Mouse (Mus musculus): Measurements from ENCODE around the gene Pip4k2c.

Gene Pip4k2c

DNA sequence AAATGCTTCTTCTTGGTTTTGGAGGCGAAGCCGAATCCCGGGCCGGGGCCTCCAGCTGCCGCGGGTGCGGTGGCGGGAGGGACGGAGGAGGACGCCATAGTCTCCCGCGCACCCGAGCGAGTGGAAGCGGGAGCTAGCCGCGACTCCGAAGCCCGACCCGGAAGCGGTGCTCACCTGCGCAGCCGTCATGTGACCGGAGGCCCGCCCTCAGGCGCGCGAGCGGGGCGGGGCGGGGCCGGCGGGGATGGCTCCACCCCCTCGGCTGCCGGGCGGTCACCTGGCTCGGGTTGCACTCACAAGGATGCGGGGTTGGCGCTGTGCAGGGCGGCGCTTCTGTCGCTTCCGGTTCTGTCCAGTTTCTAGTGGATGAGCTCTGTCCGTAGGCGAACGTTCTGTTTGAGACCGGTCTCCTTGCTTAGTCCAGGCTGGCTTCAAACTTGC is at the start of gene Pip4k2c:
TSS of gene Pip4k2c (minus strand) at position 172 of the 441 bp plus-strand sequence.
- peak; percentile 96 for DNase-seq (ENCODE audit: low spot score)

- DNase-seq (ENCODE audit: low spot score), result no peak
These were observed 47.1 kb upstream of the Pip4k2c start for GRCm38 (mm10) chr10:127258489-127258888.

- no peak for DNase-seq (ENCODE audit: low spot score)
These were observed 46.4 kb upstream of the Pip4k2c start for GRCm38 (mm10) chr10:127257790-127258189.

DNA sequence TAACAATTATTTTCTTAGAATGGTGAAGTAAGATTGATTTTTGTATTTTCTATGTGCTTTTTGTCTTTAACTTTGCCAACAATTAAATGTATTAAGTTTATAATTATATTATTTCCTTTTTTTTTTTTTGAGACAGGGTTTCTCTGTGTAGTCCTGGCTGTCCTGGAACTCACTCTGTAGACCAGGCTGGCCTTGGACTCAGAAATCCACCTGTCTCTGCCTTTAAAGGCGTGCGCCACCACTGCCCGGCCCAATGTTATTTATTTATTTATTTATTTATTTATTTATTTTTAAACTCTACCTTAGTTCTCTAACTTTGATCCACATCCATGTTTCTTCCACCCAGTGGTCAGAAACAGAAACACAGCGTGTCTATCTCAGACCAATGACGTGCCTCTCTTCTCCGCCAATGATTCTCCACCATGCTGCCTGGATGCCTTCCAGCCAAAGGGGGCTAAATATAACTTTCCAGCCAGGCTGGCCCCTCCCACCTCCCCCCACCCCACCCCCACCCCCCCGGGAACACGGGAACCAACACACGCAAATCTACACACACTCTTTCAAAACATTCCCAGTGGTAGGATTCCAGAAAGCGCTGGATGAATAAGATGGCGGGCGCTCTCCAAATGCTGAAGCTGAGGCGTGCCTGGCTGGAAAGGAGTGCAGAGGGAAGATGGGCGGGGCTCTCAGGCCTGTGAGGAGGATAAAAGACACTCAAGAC is 44.4 kb upstream of the Pip4k2c start:
- DNase-seq (ENCODE audit: low spot score), result peak; percentile 88

DNA sequence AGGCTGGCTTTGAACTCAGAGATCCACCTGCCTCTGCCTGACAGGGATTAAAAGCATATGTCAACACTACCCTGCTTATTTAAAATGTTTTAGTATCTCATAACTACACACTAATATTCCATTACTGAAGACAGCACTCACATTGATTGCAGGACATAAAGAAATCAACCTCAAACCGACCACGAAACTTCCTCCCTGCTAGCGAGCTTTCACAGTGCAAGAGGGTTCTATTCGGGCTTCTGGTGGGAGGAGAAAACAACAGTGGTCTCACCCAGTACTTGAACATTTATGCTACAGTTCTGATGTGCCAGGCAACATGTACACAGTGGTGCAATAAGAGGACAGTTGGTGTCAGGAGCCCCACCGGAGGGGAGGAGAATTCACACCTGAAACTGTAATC is 39.4 kb upstream of the Pip4k2c start:
- no peak for DNase-seq (ENCODE audit: low spot score)

DNA sequence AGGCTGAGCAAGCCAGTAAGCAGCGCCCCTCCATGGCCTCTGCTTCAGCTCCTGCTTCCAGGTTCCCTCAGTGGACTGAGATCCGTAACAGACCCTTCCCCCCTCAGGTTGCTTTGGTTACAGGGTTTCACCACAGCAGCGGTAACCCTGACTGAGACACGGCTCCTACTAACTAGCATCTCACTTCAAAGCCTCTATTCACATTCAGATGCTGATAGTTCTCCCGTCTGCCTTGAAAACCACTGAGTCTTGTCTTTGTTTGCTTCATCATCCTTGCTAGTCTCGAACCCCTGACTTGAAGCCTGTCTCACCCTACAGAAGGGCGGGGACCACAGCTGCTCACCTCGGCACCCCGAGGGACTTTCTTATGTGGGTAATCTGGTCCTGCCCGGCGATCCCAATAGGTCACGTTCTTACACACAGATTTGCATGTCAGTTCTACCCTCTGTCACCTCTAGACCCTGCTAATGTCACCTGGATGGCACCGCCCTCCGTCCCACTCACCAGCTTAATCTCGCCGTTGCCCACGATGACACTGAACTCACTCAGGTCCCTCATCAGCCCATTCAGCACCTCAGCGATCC is 26.9 kb upstream of the Pip4k2c start:
- DNase-seq (ENCODE audit: low spot score), result no peak

GRCm38 (mm10) chr10:127236541-127236940 is 25.2 kb upstream of the Pip4k2c start:
- DNase-seq (ENCODE audit: low spot score), result no peak

GRCm38 (mm10) chr10:127233141-127233540 is 21.8 kb upstream of the Pip4k2c start:
- DNase-seq (ENCODE audit: low spot score), result no peak

DNA sequence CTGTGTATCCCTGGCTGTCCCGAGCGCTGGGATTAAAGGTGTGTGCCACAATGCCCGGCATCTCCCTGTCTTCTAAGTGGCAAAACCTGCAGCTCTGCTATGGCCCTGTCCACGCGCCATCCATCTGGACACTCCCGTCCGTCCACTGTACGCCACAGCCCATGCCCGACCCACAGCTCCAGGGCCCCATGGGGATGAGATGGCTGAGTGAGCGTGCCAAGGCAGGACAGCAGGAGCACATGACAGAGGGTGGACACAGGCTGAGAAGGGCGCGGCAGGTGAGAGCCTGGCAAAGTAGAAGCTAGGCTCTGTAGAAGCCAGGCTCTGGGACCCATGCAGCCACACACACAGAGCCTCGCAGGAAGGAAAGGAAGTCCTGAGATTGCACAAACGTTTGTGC is 20.4 kb upstream of the Pip4k2c start:
- no peak for DNase-seq (ENCODE audit: low spot score)

DNA sequence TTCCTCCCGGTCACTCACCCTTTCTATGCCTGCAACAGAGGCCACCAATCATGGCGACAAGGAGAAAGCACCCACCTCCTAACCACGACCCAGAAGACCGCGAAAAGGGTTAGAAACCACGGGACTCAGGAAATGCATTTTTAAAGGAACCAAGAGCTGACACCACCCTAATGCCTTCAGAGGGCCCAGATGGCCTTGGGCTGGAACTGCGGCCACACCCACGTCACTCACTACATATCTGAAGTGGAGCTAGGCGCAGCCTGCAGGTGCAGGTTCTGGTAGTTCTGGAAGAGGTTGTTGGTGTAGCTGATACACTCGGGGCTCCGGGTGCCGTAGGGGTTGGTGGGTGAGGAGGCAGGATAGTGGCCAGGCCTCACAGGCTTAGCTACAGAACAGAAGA is 19.3 kb upstream of the Pip4k2c start:
- no peak for DNase-seq (ENCODE audit: low spot score)

DNA sequence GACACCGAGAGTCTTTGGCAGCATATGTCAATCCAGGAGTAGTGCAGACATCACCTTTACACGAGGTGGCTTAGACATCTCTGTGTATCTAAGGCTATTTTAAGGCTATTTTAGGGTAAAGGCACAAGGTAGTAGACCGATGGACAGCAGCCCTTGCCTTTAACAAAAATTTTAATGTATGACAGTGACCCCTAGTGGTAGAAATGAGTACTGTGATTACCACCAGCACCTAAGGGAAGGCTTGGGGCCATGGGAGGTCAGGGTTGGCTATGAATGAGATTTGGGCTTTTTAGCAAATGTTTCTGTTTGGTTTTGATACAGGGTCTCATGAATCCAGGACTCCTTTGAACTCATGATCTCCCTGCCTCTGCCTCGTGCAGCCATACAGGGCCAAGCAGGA is 17.5 kb upstream of the Pip4k2c start:
- DNase-seq (ENCODE audit: low spot score), result no peak

GRCm38 (mm10) chr10:127227163-127227562 is 15.8 kb upstream of the Pip4k2c start:
- no peak for DNase-seq (ENCODE audit: low spot score)

GRCm38 (mm10) chr10:127226318-127226895 is 15.0 kb upstream of the Pip4k2c start:
- DNase-seq (ENCODE audit: low spot score), result peak; percentile 72

GRCm38 (mm10) chr10:127225732-127226131 is 14.3 kb upstream of the Pip4k2c start:
- peak; percentile 40 for DNase-seq (ENCODE audit: low spot score)

- DNase-seq (ENCODE audit: low spot score), result no peak
These were observed 13.8 kb upstream of the Pip4k2c start for GRCm38 (mm10) chr10:127225213-127225612.

DNA sequence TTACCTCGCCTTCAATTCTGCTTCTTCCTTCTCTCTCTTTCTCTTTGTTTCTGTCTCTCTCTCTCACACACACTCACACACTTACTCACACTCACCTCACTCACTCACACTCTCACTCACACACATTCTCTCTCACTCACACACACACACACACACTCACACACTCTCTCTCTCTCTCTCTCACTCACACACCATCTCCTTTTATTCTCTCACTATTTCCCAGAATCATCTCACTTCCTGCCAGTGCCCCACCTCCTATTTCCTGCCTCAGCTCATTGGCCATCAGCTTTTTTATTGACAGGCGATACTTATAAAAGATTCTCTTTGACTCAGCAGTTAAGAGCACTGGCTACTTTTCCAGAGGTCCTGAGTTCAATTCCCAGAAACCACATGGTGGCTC is 7.0 kb upstream of the Pip4k2c start:
- DNase-seq (ENCODE audit: low spot score), result no peak

DNA sequence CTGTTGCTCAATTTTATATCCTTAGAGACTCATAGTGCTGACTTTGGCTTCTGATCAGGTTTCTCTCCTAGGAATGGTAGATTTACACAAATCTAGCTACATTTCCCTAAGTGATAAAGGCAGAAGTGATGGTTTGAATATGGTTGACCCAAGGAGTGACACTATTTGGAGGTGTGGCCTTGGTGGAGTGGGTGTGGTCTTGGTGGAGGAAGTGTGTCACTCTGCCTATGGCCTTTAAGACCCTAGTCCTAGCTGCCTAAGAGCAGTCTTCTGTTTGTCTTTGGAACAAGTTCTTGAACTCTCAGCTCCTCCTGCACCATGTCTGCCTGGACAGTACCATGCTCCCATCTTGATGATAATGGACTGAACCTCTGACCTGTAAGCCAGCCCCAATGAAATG is 5.8 kb upstream of the Pip4k2c start:
- no peak for DNase-seq (ENCODE audit: low spot score)

DNA sequence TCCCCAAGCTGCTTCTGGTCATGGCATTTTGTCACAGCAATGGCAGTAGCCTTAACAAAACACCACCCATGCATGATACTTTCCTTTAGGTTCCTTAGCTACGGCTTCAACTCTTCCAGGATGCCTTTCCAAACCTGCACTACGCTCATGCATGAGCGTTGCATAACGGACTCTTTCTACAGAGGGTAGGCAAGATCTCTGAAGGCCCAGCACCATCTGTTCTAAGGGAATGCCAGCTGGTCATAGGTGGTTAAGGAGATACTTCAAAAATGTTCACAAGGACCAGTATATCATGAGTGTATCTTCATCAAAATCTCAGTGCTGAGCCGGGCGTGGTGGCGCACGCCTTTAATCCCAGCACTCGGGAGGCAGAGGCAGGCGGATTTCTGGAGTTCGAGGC is 5.1 kb upstream of the Pip4k2c start:
- no peak for DNase-seq (ENCODE audit: low spot score)

DNA sequence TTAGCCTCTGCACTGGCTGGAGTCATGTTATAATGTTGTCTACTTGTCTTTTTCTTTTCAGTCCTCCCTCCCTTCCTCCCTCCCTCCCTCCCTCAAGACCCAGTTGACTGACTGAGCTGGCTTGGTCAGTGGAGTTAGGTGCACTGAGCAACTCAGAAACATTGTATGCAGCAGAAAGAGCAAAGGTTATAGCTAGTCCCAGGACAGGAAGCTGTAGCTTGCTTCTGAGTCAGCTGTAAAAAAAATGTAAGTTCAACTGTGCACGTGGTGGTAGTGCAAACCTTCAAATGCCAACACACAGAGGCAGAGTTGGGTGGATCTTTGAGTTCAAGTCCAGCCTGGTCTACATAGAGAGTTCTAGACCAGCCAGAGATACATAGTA is 3.0 kb upstream of the Pip4k2c start:
- no peak for DNase-seq (ENCODE audit: low spot score)

- no peak for DNase-seq (ENCODE audit: low spot score)
These were observed 2.5 kb upstream of the Pip4k2c start for GRCm38 (mm10) chr10:127213704-127214421.

DNA sequence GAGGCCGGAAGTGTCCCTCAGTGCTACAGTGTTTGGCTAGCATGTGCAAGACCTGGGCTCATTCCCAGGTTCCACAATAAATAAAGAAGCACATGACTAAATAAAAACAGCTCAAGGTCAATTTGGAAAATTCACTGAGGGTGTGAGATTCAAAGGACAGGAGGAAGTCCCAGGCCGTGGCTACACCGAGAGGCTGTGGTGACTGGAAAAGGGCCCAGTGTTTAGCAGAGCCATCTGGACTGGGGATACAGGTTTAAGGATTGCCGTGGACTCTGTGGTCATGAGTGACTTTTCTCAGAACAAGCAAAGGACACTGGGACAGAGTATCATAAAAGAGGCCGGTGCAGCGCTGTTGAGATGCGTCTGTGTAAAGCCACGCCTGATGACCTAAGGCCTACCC is 1.9 kb upstream of the Pip4k2c start:
- DNase-seq (ENCODE audit: low spot score), result no peak

DNA sequence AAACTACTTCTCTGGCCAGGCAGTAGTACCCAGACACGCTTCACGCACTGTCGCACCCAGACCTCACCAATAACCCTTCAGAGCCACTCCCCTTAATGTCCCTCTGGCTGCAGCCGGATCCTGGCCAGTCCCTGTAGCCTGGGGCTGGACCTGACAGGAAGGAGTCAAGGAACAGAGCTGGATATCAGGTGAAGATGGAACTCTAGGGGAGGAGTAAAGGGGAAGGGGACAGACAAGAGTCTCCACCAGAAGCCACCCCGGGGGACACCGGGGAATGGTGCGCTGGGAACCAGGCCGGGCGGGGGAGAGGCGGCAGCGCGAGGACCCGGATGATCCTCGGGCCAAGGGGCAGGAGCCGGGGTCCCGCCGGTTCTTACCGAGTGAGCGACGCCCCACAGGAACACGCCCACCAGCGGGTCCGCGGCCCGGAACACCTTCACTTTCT is 402 bp downstream of the Pip4k2c start:
- no peak for DNase-seq (ENCODE audit: low spot score)

All from testis, postnatal 10 days (tissue).